Mouse (Mus musculus) lung, adult 2 months (tissue): ENCODE results near the gene Sgsm3. TPM values are rescaled to one million over a fixed set of nuclear protein-coding genes. Genes with fewer than 3 reads are reported as not detected.

Source experiments
- DNase-seq: peaks from one replicate; pipeline ENCODE4 v3.0.0; 2022
- H3K4me1 ChIP-seq: fragments of 200-500 bp; 2 replicates; pipeline ENCODE4 v1.6.1; 2011; ENCODE audit warnings: low read length; ENCODE audit not compliant: control insufficient read depth, insufficient read depth
- H3K4me3 ChIP-seq: fragments of 200-500 bp; replicated peaks from 2 replicates; pipeline ENCODE3; 2011; ENCODE audit warnings: low read depth, mild to moderate bottlenecking, control low read depth, low read length; ENCODE audit errors: extremely low read depth
- CTCF ChIP-seq: fragments of 200-500 bp; IDR thresholded peaks from 2 replicates; pipeline ENCODE4 v1.5.1; 2011; ENCODE audit warnings: mild to moderate bottlenecking, low read length, control low read depth; ENCODE audit not compliant: insufficient read depth
- POLR2A ChIP-seq: fragments of 200-500 bp; IDR thresholded peaks from 2 replicates; pipeline ENCODE4 v1.6.1; 2011; ENCODE audit warnings: low read depth, mild to moderate bottlenecking, control low read depth, low read length, borderline replicate concordance; ENCODE audit errors: extremely low read depth
- whole genome bisulfite sequencing: fragments of 180-500 bp; shearing (Covaris S2); methylation state at CpG from one replicate; pipeline ENCODE4 v1.1.7; 2018; 5-methylcytosine and 5-hydroxymethylcytosine counted together
- polyA plus RNA-seq: library from polyadenylated mRNA; depleted of rRNA; stranded (reverse); fragments of >200 nt; gene quantifications from 2 replicates; pipeline ENCODE4 v1.2.3, GENCODE M21; 2012

The Sgsm3 gene
- polyA plus RNA-seq, 1 experiment, result 50.4 TPM

- WGBS, result 46% methylated on average over 12 of the region's 12 CpGs
- H3K4me3 ChIP-seq, result no peak overlapping the region
- peaks cover 20% of the 10 kb centered on the region for H3K4me1 ChIP-seq
- TF ChIP-seq POLR2A (no peak), CTCF (no peak)
- no peak for DNase-seq
These were observed 58.0 kb downstream of the Sgsm3 start for GRCm38 (mm10) chr15:81035417-81036162.

GRCm38 (mm10) chr15:81038419-81038818 lies 60.9 kb downstream of the Sgsm3 start:
- TF ChIP-seq CTCF, result no peak
- H3K4me3 ChIP-seq, result no peak overlapping the region
- H3K4me1 ChIP-seq, result peaks cover 18% of the 10 kb centered on the region
- 86% methylated on average over 5 of the region's 5 CpGs for WGBS
- DNase-seq, result no peak

GRCm38 (mm10) chr15:81041767-81042166 lies 64.2 kb downstream of the Sgsm3 start:
- TF ChIP-seq POLR2A (no peak), CTCF (no peak)
- WGBS, result 78% methylated on average over 4 of the region's 4 CpGs
- H3K4me3 ChIP-seq, result no peak overlapping the region
- H3K4me1 ChIP-seq, result no peaks in the 10 kb centered on the region
- no peak for DNase-seq

GRCm38 (mm10) chr15:81042276-81042931 lies 64.8 kb downstream of the Sgsm3 start:
- DNase-seq, result no peak
- TF ChIP-seq CTCF (no peak), POLR2A (no peak)
- H3K4me1 ChIP-seq, result no peaks in the 10 kb centered on the region
- WGBS, result 71% methylated on average over 13 of the region's 13 CpGs
- H3K4me3 ChIP-seq, result no peak overlapping the region

GRCm38 (mm10) chr15:81044446-81044845 lies 66.9 kb downstream of the Sgsm3 start:
- Histone ChIP-seq H3K4me1 (no peaks in the 10 kb centered on the region), H3K4me3 (peak overlapping the region; percentile 22)
- 0 out of 2 replicates have a peak, but pooled peaks have one; percentile 26 for TF ChIP-seq POLR2A
- TF ChIP-seq CTCF, result no peak
- 85% methylated on average over 9 of the region's 9 CpGs for WGBS
- DNase-seq, result no peak

GRCm38 (mm10) chr15:81045336-81045735 lies 67.8 kb downstream of the Sgsm3 start:
- DNase-seq, result no peak
- peak overlapping the region; percentile 37 for H3K4me3 ChIP-seq
- WGBS, result 64% methylated on average over 4 of the region's 4 CpGs

GRCm38 (mm10) chr15:81046061-81046460 lies 68.5 kb downstream of the Sgsm3 start:
- H3K4me1 ChIP-seq, result peaks cover 7% of the 10 kb centered on the region
- TF ChIP-seq POLR2A (no peak), CTCF (no peak)
- 79% methylated on average over 7 of the region's 7 CpGs for WGBS
- no peak overlapping the region for H3K4me3 ChIP-seq
- DNase-seq, result no peak

More at GRCm38 (mm10) chr15:81045336-81045735, 67.8 kb downstream of the Sgsm3 start:
- peaks cover 3% of the 10 kb centered on the region for H3K4me1 ChIP-seq
- TF ChIP-seq POLR2A (peak; percentile 17; the same call in 1 of the 2 replicates), CTCF (no peak)

- no peak for TF ChIP-seq POLR2A
- TF ChIP-seq CTCF, result no peak
- 72% methylated on average over 10 of the region's 10 CpGs for WGBS
- no peak for DNase-seq
- Histone ChIP-seq H3K4me3 (no peak overlapping the region), H3K4me1 (peaks cover 7% of the 10 kb centered on the region)
These were observed 69.9 kb downstream of the Sgsm3 start for GRCm38 (mm10) chr15:81047497-81047896.

- Histone ChIP-seq H3K4me1 (peaks cover 7% of the 10 kb centered on the region), H3K4me3 (no peak overlapping the region)
- 64% methylated on average over 6 of the region's 6 CpGs for WGBS
- TF ChIP-seq CTCF (peak; percentile 46; the same call in 1 of the 2 replicates), POLR2A (no peak)
- DNase-seq, result no peak
These were observed 72.0 kb downstream of the Sgsm3 start for GRCm38 (mm10) chr15:81049401-81050053.

GRCm38 (mm10) chr15:81050488-81050887 lies 72.9 kb downstream of the Sgsm3 start:
- Histone ChIP-seq H3K4me3 (no peak overlapping the region), H3K4me1 (peaks cover 7% of the 10 kb centered on the region)
- TF ChIP-seq CTCF, result no peak
- TF ChIP-seq POLR2A, result no peak
- WGBS, result 21% methylated on average over 3 of the region's 3 CpGs
- DNase-seq, result no peak
